Mouse (Mus musculus): ENCODE data around the gene Slc51a.
"Not testable (repeated sequence)": the region's sequence is repeated elsewhere in the genome, so short reads cannot be mapped to it uniquely, and the experiment has no call there.

Slc51a gene

DNA sequence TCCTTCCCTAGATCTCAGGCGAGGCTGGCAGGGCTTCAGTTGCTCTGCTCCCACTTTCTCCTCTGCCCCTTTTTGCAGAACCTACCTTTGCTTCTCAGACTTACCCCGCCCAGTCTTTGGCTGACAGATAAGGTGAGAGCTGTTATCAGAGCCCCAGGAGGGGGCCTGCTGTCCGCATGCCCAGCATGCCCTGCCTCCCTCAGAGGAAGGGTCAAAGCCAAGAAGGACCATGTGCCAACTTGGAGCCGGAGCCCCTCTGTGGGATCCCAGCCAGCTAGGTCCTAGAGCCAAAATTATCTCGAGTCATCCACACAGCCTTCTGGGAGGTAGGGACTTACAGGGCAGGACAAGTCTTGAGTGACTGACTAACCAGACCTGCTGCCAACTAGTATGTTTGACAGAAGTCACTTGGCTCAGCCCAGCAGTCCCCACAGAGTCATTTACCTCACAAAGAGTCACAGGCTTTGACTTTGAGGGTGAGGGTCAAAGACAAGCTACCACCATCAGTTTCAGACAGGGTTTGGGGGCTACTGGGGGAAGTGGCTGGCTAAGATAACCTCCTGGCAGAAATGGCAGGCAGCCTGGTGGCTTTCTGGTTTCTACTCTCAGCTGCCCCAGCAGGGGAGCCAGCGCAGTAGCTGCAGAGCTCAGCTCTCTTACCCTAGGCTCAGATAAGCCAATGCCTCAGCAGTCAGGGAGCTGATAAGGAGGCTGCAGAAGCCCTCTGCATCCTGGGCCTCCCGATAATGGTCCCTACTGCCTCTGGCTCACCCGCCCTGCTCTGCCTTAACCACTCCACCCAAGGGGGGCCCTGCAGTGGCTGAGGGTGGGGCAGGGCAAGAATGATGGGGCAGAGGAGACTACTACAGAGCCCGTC is 21.6 kb upstream of the Slc51a start:
- DNase-seq (ENCODE audit: low read depth, low spot score): no peak

DNA sequence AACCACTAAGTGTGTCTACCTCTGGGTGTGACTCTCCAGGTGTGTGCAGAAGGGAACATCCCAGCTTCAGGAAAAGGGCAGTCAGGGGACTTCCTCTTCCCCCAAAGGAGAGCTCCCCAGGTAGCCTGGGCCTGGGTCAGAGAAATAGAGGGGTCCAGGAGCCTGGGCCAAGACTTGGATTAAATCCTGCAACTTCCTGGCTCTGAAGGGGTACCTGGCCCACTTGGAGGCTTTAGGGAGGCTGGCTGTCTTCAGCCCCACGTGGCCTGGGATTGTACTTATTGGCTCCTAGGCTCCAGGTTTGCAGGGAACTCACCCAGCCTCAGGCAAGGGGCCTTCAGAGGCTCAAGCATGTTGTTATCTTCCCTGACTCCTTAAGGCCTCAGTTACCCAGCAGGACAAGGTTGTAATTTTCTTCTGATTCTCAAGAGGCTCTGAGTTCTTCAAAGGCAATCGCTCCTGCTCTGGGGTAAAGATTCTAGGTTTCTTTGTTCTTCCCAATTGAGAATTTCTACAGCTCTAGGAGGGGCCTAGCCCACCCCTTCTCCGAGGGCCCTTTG is 20.9 kb upstream of the Slc51a start:
- no peak for DNase-seq (ENCODE audit: low read depth, low spot score)

DNA sequence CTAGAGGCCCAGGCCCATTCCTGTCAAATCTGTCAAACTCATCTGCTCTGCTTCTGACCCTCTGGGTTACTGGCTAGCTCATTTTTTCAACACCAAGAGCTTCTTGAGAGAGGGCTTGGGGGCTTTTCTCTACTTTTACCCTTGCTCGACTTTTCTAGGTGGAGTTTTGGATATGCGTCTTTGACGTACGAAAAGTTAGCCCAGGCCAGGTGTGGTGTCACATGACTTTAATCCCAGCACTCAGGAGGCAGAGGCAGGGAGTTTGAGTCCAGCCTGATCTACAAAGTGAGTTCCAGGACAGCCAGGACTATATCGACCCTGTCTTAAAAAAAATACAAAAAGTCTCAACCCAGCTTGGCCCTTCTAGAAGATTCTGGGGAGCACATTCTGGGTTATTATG is 20.4 kb upstream of the Slc51a start:
- DNase-seq (ENCODE audit: low read depth, low spot score): no peak

DNA sequence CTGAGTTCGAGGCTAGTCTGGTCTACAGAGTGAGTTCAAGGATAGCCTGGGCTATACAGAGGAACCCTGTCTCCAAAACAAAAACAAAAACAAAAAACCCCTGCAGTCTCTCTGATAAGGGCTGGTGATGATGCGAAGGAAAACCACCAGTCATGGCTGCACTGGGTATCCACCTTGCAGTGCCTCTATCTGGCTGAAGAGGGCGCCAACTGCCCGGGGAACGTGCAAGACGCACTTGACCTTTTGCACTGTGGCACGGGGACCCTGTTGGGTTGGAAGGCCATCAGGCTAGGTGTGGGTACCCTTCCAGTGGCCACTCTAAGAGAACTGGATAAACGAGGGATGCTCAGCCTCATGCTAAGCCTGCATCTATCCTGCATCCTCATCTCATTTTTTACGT is 19.7 kb upstream of the Slc51a start:
- no peak for DNase-seq (ENCODE audit: low read depth, low spot score)

DNA sequence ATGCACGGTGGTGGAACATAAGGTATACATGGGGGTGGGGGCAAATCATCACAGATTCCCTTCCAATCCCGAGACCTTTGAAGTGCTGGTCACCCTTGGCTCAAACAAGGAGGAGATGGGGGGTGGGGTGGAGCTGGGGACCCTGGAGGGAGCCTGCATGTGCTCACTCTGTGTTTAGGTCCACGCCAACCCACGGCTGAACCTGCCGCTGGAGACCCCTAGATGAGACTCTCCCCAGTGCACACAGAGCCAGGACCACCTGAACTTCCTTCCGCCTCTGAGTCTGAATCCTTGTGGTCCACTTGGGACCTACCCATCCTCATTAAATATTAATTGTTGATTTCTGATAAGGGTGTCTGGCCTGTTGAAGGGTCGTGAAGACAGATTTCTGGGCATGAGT is 19.2 kb upstream of the Slc51a start:
- DNase-seq (ENCODE audit: low read depth, low spot score): no peak

DNA sequence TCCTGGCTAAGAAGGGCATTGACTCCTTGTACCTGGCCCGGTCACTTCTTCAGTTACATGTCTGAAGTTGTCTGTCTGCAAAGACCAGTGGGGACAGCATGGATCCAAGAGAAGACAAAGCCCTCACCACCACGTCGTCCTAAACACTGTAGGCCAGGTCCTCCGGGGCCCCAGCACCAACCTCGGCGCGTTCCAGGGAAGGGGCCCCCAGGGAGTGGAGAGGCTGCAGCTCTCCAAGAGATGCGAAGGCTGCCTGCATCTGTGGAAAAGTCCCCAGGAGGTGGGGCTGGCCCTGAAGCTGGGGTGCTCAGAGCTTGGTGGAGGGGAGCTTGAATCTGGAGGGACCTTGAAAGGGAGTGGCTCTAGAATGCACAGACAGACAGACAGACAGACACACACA is 18.6 kb upstream of the Slc51a start:
- no peak for DNase-seq (ENCODE audit: low read depth, low spot score)

DNA sequence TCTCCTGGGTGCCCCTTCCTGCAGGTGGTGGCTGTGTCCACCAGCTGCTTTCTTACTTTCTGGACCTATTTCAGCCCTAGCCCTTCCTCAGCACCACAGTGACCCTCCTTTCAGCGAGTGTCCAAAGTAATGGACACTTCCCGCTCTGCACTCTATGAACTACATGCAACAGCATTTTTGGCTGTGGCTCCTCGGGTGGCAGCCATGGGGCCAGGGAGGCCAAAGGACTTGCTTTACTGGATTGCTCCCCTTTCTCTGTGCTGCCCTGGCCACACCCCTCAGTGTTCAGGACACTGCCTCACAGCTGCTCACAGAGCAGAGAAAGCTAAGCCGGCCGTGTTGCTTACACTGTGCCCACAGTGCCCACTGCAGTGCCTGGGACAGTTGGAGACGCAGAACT is 16.0 kb upstream of the Slc51a start:
- DNase-seq (ENCODE audit: low read depth, low spot score): no peak

DNA sequence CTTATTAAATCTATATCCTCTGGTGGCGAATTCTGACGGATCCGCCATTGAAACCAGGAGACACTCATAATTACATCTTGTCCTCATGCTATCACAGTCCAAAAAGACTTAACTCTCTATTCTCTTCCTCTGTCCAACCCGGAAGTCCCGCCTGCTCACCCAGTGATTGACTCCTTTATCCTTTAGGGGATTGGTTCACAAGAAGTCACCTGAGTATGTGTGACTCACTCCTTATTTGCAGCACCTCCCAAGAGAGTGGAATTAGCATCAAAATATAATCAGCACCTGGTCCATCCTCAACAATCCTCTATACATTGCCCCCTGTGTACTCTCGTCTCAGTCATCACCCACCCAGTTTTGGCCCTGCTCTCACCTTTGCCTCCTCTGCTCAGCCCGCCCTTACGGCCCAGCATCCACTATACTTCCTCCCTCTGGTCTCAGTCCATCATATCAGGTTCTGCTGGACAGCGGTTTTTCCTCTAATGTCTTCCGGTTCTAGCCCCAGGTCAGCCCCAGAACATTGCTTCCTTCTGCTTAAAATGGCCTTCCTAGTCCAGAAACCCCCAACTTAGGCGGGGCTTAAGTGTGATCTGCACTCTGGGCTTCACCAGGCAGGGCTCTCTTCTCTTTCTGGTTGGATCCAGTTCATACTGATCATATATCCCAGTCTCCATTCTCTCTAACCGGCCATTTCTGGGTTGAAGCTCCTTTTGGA is 15.1 kb upstream of the Slc51a start:
- DNase-seq (ENCODE audit: low read depth, low spot score): no peak

DNA sequence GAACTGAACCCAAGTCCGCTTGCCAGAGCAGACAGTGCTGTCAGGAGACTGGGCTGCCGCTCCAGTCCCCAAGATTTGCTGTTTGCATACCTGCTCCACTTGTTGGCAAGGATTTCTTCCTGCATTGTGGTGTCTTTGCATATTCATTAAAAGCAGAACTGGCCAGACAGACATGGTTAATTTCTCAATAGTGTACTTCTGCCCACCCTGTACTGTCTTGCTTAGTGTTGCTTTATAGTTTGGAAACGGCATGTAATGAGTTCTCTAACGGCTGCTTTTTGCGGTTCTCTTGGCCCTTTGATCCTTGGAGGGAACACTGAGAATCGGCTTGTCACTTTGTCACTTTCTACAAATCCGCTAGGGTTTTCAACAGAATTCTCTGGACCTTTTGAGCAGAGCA is 13.8 kb upstream of the Slc51a start:
- no peak for DNase-seq (ENCODE audit: low read depth, low spot score)

DNA sequence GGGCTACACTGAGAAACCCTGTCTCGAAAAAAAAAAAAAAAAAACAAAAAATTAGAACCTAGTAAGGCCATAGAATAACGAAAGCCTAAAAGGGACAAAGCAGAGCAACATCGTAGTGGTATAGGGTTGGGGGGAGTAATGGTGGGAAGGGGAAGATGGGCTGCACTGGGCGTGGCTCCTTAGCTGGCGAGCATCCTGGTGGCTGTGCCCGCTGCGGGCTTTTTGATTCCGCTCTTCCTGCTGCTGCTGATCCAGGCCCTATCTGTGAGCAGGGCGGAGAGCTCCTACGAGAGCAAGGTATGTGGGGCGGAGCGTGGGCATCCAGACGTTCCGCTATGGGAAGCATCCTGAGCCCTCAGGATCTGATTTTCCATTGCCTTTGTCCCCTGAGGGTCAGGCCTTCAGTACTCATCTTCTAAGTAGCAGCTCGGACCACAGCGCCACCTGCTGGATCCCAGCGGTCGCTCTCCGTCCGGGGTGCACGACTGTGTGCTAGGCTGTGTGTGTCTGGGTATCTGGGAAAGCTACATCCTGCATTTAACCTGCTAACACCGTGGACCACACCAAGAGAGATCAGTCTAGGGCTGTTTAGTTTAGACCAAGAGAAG is 11.9 kb upstream of the Slc51a start:
- peak; percentile 50 for DNase-seq (ENCODE audit: low read depth, low spot score)

DNA sequence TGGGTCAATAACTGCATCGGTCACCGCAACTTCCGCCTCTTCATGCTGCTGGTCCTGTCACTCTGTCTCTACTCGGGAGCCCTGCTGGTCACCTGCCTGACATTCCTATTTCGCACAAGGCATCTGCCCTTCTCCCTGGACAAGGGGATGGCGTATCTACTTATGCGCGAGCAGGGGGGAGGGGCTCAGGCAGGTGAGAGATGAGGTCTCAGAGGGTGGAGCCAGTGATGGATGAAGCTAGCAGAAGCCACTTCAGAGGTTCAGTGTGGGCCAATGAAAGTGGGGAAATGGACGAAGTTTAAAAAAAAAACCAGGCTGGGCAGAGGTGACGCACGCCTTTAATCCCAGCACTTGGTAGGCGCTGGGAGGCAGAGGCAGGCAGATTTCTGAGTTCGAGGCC is 11.3 kb upstream of the Slc51a start:
- DNase-seq (ENCODE audit: low read depth, low spot score): no peak

DNA sequence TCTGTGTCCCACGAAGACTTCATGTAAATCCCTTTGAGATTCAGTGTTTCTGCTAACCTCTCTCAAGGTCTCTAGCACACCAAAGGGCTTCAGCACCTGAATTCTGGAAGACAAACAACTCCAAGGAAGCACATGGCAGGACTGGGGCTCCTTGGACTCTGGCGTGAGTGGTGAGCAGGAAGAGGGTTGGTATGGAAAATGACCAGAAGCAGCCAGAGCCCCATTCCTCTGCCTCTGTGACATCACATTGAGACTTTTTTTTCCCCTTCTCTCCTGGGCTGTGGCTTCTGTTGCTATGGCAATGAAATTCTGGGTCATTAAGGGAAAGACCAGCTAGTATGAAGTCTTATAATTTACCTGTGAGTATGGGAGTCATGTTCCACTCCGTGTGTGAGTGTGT is 8.3 kb upstream of the Slc51a start, which contains the start of gene Zdhhc19:
Zdhhc19 (plus strand) TSS at position 301 of the 400 bp plus-strand sequence.
- no peak for DNase-seq (ENCODE audit: low read depth, low spot score)

DNA sequence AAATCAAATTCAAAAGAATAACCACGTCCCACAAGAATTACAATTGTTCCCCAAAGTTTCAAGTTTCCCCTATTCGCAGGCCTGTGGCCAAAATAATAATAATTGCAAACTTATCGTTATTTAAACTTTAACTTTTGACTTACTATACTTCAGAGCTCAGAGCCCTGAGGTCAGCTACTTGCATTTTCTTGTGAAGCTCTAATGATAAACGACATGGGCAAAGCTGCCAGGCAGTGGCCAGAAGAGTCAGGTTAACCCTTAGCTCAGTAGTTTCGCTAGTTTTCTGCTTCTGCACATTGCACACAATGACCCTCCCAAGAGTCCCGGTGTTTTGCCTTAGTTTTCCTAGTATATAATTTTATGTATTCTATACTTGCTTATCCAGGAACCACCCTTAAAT is 6.7 kb upstream of the Slc51a start:
- DNase-seq (ENCODE audit: low read depth, low spot score): not testable (repeated sequence)

DNA sequence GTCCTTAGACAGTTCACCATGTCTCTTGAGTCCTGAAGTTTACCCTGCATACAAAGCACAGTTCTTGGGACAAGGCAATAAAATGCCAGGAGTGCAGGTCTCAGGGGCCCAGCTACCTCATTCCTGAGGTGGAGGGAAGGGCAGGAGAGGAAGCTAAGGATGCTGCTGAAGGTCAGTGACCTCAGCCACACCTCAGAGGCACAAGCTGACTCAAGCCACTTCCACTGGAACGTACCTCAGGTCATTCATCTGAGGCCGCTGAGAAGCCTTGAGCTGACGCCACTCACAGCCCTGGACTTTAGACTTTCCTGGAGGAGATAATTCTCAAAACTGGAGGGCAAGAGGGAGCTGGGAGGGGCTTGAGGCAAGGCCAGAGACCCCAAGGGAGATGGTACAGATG is 1.3 kb upstream of the Slc51a start:
- DNase-seq (ENCODE audit: low read depth, low spot score): no peak

DNA sequence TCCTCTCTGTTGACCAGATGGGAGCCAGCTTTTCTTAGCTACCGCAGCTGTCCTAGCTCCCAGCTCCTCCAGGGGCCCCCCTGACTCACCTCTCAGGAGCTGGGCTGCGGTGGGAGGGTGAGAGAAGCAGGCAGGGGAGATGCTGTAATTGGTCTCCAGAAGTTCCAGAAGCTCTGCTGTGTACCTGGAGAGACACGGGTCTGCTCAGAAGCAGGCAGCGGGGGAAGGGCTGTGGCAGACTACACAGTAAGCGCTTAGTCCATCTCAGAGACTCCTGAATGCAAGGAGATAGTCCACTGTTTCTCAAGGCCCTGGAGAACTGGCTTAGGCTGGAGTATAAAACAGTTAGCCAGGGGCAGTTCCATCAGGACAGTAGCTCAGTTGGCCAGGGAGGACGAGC is 1.6 kb downstream of the Slc51a start:
- no peak for DNase-seq (ENCODE audit: low read depth, low spot score)

DNA sequence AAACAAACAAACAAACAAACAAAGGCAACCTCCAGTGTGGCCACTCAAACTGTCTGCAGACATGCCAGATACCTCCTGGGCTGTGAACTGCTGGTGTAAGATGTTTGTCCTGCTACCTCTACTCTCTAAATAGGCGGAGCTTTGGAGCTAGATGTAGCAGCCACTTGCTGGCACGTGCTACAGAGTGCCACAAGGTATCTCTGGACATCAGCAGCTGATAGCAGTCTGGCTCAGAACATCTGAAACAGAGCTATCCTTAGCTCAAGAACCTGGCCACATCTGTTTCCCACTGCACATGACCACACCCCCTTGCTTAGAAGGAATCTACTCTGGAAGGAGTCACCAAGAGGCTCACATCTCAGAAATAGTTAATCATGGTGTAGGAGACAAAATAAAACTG is 2.5 kb downstream of the Slc51a start:
- DNase-seq (ENCODE audit: low read depth, low spot score): no peak

DNA sequence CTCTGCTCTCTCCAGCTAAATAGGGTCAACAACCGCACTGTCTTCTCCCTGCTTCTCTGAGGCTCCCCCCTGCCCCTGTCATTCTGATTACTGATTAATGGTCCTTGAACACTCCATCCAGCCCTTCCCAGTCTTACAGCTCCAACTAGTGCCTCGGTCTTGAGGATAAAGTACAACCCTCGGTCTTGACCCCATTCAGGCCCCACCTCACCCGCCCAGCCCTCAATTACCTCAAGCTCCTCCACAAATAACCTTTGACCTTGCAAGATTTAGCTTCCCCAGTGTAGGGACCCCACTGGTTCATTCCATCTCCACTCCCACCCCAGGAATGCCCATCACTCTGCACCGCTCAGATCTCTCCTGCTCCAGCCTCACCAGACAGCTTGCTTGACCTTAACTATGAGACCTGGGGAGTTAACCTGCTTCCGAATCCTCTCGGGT is 3.2 kb downstream of the Slc51a start:
- DNase-seq (ENCODE audit: low read depth, low spot score): no peak

DNA sequence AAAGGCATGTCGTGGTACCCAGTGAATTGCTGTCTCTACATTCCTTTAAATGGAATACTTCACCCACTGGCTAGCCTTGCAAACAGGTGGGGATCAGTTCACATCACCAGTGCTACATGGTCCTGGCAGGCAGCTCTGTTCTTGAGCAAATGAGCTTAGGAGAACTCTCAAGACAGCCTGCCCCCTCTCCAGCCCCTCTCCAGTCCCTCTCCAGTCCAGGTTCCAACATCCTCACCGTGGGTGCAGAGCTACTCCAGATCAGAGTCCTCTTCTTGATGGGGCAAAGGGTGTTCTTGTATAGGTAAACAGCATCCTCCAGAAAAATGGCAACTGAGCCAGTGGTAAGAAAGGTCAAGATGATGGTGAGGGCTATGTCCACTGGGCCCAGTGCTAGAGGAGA is 8.3 kb downstream of the Slc51a start:
- DNase-seq (ENCODE audit: low read depth, low spot score): no peak

DNA sequence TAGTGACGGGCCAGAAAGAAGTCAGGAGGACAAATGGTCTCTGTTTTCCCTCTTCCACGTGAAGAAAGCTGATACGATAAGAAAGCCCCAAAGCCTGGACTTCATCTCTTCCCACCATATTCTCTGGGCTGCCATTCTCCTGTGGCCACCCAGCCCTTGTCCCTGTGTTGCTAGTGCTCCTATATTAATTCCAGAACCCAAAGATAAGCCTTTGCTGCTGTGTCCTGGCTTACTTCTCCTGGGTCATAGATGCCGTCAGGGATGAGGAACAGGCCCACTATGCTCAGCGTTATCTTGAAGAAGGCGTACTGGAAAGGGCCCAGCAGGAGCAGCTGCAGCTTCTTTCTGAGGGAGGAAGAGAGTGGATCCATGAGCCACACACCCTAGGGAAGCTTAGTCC is 10.4 kb downstream of the Slc51a start:
- DNase-seq (ENCODE audit: low read depth, low spot score): no peak

DNA sequence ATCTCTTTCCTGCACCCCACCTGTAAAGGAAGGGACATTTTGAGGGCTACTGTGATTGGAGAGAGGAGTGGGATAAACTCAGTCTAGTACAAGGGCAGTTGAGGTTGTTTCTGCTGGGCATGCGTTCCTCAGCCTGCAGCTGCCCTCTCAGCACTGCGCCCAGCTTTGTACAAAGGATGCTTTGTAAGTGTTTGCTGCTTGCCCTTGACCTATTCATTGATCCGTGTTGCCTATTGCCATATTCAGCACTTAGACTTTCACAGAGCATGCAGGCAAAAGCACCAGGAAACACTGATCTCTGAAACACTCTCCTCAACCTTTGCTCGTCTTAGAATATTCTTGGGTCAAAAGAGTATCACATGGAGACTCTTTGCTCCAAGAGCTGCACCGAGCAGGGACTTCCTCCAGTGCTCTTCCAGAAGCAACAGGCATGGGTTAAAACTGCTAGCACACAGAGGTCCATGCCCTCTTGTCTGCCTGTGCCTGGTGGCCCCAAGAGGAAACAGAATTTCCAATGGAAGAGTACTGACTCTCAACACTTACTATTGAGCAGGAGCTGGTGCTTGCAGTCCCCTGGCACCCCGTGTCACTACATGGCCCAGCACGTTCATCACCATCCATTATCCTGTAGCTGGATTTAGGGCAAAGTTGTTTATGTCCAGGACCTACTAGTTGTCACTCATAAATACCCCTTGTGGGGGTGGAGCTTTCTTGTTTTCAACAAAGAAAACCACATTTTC is 15.2 kb downstream of the Slc51a start:
- no peak for DNase-seq (ENCODE audit: low read depth, low spot score)

DNA sequence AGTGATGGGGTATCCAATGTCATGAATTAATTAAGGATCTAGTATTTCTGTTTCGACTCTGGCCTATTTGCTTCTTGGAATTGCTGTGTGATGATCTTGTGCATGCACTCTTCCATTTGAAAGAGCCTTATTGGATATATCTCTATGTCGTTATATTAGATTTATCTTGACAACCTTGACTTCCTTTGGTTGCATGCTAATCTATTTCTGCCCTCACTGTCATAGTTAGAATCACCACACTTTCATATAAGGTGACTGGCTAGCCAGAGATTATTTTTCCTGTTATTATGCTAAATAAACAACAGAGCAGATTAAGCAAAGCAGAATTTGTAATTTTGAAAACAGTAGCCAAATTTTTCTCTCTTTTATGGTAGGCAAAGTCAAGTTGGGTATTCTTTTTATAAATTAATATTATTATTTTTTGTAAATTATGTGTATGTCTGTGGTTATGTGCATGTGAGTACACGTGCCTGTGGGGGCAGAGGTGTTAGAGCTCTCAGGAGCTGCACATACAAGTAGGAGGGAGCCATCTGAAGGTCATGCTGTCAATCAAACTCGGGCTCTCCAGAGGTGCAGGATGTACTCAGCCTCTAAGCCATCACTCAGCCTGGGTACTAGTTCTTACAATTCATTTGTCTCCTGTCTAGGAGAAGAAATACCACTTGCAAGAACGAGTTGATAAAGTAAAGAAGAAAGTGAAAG is 18.1 kb downstream of the Slc51a start:
- DNase-seq (ENCODE audit: low read depth, low spot score): no peak
